Mouse (Mus musculus): Measurements from ENCODE around the gene Nckap1l.

Nckap1l gene

DNA sequence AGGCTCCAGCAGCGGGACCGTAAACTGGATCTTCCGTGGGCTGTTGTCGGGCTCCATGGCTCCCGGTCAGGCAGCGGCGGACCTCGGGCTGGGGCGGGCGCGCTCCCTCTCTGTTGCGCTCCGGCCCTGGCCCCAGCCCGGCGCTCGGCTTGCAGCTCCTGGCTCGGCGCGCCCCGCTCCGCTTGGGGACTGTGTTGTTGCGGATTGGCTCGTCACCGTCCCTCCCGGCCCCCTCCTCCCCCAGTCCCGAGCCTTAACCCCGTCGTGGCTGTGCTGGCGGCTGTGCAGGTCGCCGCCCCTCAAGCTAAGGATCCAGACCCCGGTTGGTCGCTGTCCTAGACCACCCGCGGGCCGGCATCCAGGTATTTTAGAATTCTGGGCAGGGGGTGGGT, 84.2 kb downstream of the Nckap1l start, which contains the start of gene Ppp1r1a:
TSS of gene Ppp1r1a (minus strand) at position 182 of the 392 bp plus-strand sequence.
- no peak for DNase-seq (ENCODE audit: low spot score)

DNA sequence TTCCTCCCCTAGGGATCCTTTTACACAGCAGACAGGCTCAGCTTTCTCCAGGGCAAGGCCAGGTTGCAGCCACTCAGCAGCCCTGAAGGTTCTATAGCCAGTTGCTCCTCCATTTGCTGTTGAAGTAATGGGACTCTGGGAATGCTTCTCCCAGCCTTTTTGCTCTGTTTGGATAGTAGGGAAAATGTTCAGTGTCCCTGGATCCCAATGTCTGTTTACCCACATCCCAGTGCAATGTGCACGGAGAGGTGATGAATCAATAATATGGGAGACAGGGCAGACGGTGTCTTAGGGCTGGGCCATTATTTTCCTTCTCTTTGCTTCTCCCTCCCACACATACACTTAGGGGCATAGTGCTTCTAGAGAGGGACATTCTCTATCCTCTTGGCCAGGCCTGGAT, 85.7 kb downstream of the Nckap1l start:
- no peak for DNase-seq (ENCODE audit: low spot score)

DNA sequence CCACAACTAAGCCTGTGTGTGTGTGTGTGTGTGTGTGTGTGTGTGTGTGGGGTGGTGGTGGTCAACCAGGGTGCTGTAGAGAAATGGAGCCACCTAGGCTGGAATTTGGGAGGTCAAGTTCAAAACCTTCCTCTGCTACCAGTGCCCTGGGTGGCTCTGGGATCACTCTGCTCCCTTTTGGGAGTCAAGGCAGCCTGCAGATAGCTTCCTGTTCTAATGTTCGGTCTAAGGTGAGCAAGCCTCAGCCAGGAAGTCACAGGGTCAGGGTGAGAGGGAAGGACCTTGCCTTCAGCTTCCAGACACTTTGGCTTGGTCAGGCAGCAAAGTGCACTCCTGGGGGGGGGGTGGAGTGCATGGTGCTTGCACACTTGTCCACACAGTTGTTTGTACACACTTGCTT, 87.1 kb downstream of the Nckap1l start:
- no peak for DNase-seq (ENCODE audit: low spot score)

DNA sequence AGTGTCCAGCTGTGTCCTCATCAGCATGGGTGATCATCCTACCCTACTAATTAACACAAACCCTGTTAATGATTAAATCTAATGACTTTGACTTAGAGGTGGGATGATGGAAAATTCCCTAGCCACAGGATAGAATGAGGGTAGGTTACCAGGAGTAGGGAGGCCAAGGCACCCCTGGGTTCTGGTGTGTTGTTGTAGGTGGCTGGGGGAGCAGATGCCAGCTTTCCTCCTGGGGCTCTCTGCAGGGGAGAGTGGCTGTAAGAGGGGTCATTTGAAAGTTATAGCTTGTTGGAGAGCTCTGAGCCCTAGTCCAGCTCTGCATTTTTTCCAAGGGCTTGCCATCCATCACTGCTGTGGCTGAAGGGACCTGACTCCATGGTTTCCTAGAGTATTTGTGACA, 88.9 kb downstream of the Nckap1l start:
- DNase-seq (ENCODE audit: low spot score), result no peak

DNA sequence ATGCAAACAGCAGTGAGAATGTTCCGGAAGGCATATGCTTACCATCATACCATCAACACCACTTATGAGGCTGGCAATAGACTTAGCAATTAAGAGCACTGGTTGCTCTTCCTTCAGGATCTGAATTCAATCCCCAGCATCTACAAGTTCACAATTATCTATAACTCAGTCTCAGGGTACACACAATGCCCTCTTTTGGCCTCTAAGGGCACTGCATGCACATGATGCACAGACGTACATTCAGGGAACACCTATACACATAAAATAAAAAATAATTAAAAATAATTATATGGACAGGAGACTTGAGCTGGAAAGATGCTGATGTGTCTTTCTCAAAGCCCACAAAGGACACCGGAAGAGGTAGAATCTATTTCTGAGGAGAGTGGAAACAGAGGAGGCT, 94.4 kb downstream of the Nckap1l start:
- DNase-seq (ENCODE audit: low spot score), result no peak

All from ovary, postnatal 10 days (tissue).